Mouse (Mus musculus): ENCODE results near the gene Xpr1.

Gene Xpr1

GRCm38 (mm10) chr1:155442521-155443001 is 25.3 kb upstream of the Xpr1 start:
- H3K9me3 ChIP-seq (ENCODE audit: low read length): no peaks in the 10 kb centered on the region
- peaks cover 25% of the 10 kb centered on the region for H3K4me1 ChIP-seq (replicated peaks; ENCODE audit: low read depth, low read length)
- no peaks in the 10 kb centered on the region for H3K36me3 ChIP-seq (ENCODE audit: insufficient read depth, low read length)
- no peaks in the 10 kb centered on the region for H3K27me3 ChIP-seq (ENCODE audit: insufficient read depth, low read length)
- no peak overlapping the region for H3K4me3 ChIP-seq (replicated peaks; ENCODE audit: low read length)
- TF ChIP-seq POU5F1 (IDR thresholded peaks at IDR 0.05; ENCODE audit: borderline replicate concordance, low read length) (no peak), CTCF (conservative IDR thresholded peaks at IDR 0.05; ENCODE audit: low read length) (no peak), NANOG (IDR thresholded peaks at IDR 0.05; ENCODE audit: borderline replicate concordance, low read length) (no peak)

- Histone ChIP-seq H3K4me1 (replicated peaks; ENCODE audit: low read depth, low read length) (peaks cover 28% of the 10 kb centered on the region), H3K27me3 (ENCODE audit: insufficient read depth, low read length) (no peaks in the 10 kb centered on the region), H3K9me3 (ENCODE audit: low read length) (no peaks in the 10 kb centered on the region), H3K4me3 (replicated peaks; ENCODE audit: low read length) (no peak overlapping the region), H3K36me3 (ENCODE audit: insufficient read depth, low read length) (no peaks in the 10 kb centered on the region)
- no peak for TF ChIP-seq NANOG (IDR thresholded peaks at IDR 0.05; ENCODE audit: borderline replicate concordance, low read length)
- no peak for TF ChIP-seq POU5F1 (IDR thresholded peaks at IDR 0.05; ENCODE audit: borderline replicate concordance, low read length)
- TF ChIP-seq CTCF (conservative IDR thresholded peaks at IDR 0.05; ENCODE audit: low read length): no peak
Measured at GRCm38 (mm10) chr1:155439551-155439950, 22.3 kb upstream of the Xpr1 start.

- TF ChIP-seq POU5F1 (IDR thresholded peaks at IDR 0.05; ENCODE audit: borderline replicate concordance, low read length) (no peak), CTCF (conservative IDR thresholded peaks at IDR 0.05; ENCODE audit: low read length) (no peak), NANOG (IDR thresholded peaks at IDR 0.05; ENCODE audit: borderline replicate concordance, low read length) (no peak)
- Histone ChIP-seq H3K9me3 (ENCODE audit: low read length) (no peaks in the 10 kb centered on the region), H3K27me3 (ENCODE audit: insufficient read depth, low read length) (no peaks in the 10 kb centered on the region), H3K36me3 (ENCODE audit: insufficient read depth, low read length) (no peaks in the 10 kb centered on the region), H3K4me1 (replicated peaks; ENCODE audit: low read depth, low read length) (peaks cover 28% of the 10 kb centered on the region), H3K4me3 (replicated peaks; ENCODE audit: low read length) (no peak overlapping the region)
Measured at GRCm38 (mm10) chr1:155438525-155438924, 21.3 kb upstream of the Xpr1 start.

- TF ChIP-seq CTCF (conservative IDR thresholded peaks at IDR 0.05; ENCODE audit: low read length) (no peak), NANOG (IDR thresholded peaks at IDR 0.05; ENCODE audit: borderline replicate concordance, low read length) (no peak), POU5F1 (IDR thresholded peaks at IDR 0.05; ENCODE audit: borderline replicate concordance, low read length) (no peak)
- H3K9me3 ChIP-seq (ENCODE audit: low read length): peaks cover 11% of the 10 kb centered on the region
- H3K4me1 ChIP-seq (replicated peaks; ENCODE audit: low read depth, low read length): no peaks in the 10 kb centered on the region
- H3K4me3 ChIP-seq (replicated peaks; ENCODE audit: low read length): no peak overlapping the region
- no peaks in the 10 kb centered on the region for H3K27me3 ChIP-seq (ENCODE audit: insufficient read depth, low read length)
- H3K36me3 ChIP-seq (ENCODE audit: insufficient read depth, low read length): no peaks in the 10 kb centered on the region
Measured at GRCm38 (mm10) chr1:155429304-155429703, 12.1 kb upstream of the Xpr1 start.

- Histone ChIP-seq H3K4me3 (replicated peaks; ENCODE audit: low read length) (no peak overlapping the region), H3K36me3 (ENCODE audit: insufficient read depth, low read length) (no peaks in the 10 kb centered on the region), H3K9me3 (ENCODE audit: low read length) (peaks cover 11% of the 10 kb centered on the region), H3K27me3 (ENCODE audit: insufficient read depth, low read length) (no peaks in the 10 kb centered on the region), H3K4me1 (replicated peaks; ENCODE audit: low read depth, low read length) (no peaks in the 10 kb centered on the region)
- TF ChIP-seq POU5F1 (IDR thresholded peaks at IDR 0.05; ENCODE audit: borderline replicate concordance, low read length) (no peak), NANOG (IDR thresholded peaks at IDR 0.05; ENCODE audit: borderline replicate concordance, low read length) (no peak), CTCF (conservative IDR thresholded peaks at IDR 0.05; ENCODE audit: low read length) (no peak)
Measured at GRCm38 (mm10) chr1:155427126-155427865, 10.1 kb upstream of the Xpr1 start.

- Histone ChIP-seq H3K4me1 (replicated peaks; ENCODE audit: low read depth, low read length) (no peaks in the 10 kb centered on the region), H3K36me3 (ENCODE audit: insufficient read depth, low read length) (no peaks in the 10 kb centered on the region), H3K27me3 (ENCODE audit: insufficient read depth, low read length) (no peaks in the 10 kb centered on the region), H3K9me3 (ENCODE audit: low read length) (no peaks in the 10 kb centered on the region), H3K4me3 (replicated peaks; ENCODE audit: low read length) (no peak overlapping the region)
- no peak for TF ChIP-seq NANOG (IDR thresholded peaks at IDR 0.05; ENCODE audit: borderline replicate concordance, low read length)
- no peak for TF ChIP-seq CTCF (conservative IDR thresholded peaks at IDR 0.05; ENCODE audit: low read length)
- no peak for TF ChIP-seq POU5F1 (IDR thresholded peaks at IDR 0.05; ENCODE audit: borderline replicate concordance, low read length)
Measured at GRCm38 (mm10) chr1:155425743-155426315, 8.6 kb upstream of the Xpr1 start.

GRCm38 (mm10) chr1:155425285-155425684 is 8.1 kb upstream of the Xpr1 start:
- no peaks in the 10 kb centered on the region for H3K36me3 ChIP-seq (ENCODE audit: insufficient read depth, low read length)
- TF ChIP-seq NANOG (IDR thresholded peaks at IDR 0.05; ENCODE audit: borderline replicate concordance, low read length): no peak
- TF ChIP-seq CTCF (conservative IDR thresholded peaks at IDR 0.05; ENCODE audit: low read length): no peak
- TF ChIP-seq POU5F1 (IDR thresholded peaks at IDR 0.05; ENCODE audit: borderline replicate concordance, low read length): no peak

GRCm38 (mm10) chr1:155423801-155424200 is 6.6 kb upstream of the Xpr1 start:
- no peak for TF ChIP-seq CTCF (conservative IDR thresholded peaks at IDR 0.05; ENCODE audit: low read length)
- TF ChIP-seq NANOG (IDR thresholded peaks at IDR 0.05; ENCODE audit: borderline replicate concordance, low read length): no peak
- TF ChIP-seq POU5F1 (IDR thresholded peaks at IDR 0.05; ENCODE audit: borderline replicate concordance, low read length): no peak

More at GRCm38 (mm10) chr1:155425285-155425684, 8.1 kb upstream of the Xpr1 start:
- Histone ChIP-seq H3K4me3 (replicated peaks; ENCODE audit: low read length) (no peak overlapping the region), H3K9me3 (ENCODE audit: low read length) (no peaks in the 10 kb centered on the region), H3K4me1 (replicated peaks; ENCODE audit: low read depth, low read length) (no peaks in the 10 kb centered on the region), H3K27me3 (ENCODE audit: insufficient read depth, low read length) (no peaks in the 10 kb centered on the region)

More at GRCm38 (mm10) chr1:155423801-155424200, 6.6 kb upstream of the Xpr1 start:
- no peaks in the 10 kb centered on the region for H3K27me3 ChIP-seq (ENCODE audit: insufficient read depth, low read length)
- no peaks in the 10 kb centered on the region for H3K36me3 ChIP-seq (ENCODE audit: insufficient read depth, low read length)
- no peaks in the 10 kb centered on the region for H3K9me3 ChIP-seq (ENCODE audit: low read length)
- H3K4me1 ChIP-seq (replicated peaks; ENCODE audit: low read depth, low read length): no peaks in the 10 kb centered on the region
- H3K4me3 ChIP-seq (replicated peaks; ENCODE audit: low read length): no peak overlapping the region
